ENCODE assay signal across 40 mouse cellular contexts in genomic region chr15:98822147-98822546, GRCm38 (mm10). TPM values are rescaled to one million over a fixed set of nuclear protein-coding genes. Genes with fewer than 3 reads are reported as not detected.
"Had no signal": no experiment of that assay in that cellular context is flagged by ENCODE, and none has a peak within 500 bp of the region (broad histone marks: within the 10 kb centered on the region; RNA-seq: fewer than 3 reads in every experiment).

No protein-coding gene starts in this region.

- H3K4me3 ChIP-seq: heart, adult 2 months; heart, embryonic 13.5 days; heart, embryonic 15.5 days; hindbrain, embryonic 13.5 days; hindbrain, embryonic 15.5 days; kidney, embryonic 15.5 days; limb, embryonic 13.5 days; limb, embryonic 15.5 days; liver, embryonic 12.5 days had no signal

- H3K27me3 ChIP-seq: heart, embryonic 13.5 days; heart, embryonic 15.5 days; hindbrain, embryonic 13.5 days; hindbrain, embryonic 15.5 days; kidney, embryonic 15.5 days; limb, embryonic 13.5 days; limb, embryonic 15.5 days; liver, embryonic 12.5 days had no signal

- H3K9me3 ChIP-seq: heart, embryonic 13.5 days; heart, embryonic 15.5 days; hindbrain, embryonic 13.5 days; hindbrain, embryonic 15.5 days; kidney, embryonic 15.5 days; limb, embryonic 13.5 days; limb, embryonic 15.5 days; liver, embryonic 12.5 days had no signal

- H3K27ac ChIP-seq: heart, adult 2 months; heart, embryonic 13.5 days; hindbrain, embryonic 13.5 days; hindbrain, embryonic 15.5 days; hindbrain, postnatal 0 days; kidney, embryonic 15.5 days; kidney, postnatal 0 days; limb, embryonic 13.5 days; limb, embryonic 15.5 days; liver, embryonic 12.5 days; liver, embryonic 14.5 days had no signal

- H3K4me2 ChIP-seq: heart, embryonic 11.5 days; heart, embryonic 13.5 days; heart, embryonic 15.5 days; hindbrain, embryonic 13.5 days; hindbrain, embryonic 15.5 days; kidney, embryonic 15.5 days; limb, embryonic 13.5 days; limb, embryonic 15.5 days; liver, embryonic 12.5 days had no signal

- ATAC-seq: hindbrain, postnatal 0 days; intestine, embryonic 16.5 days; liver, embryonic 12.5 days had no signal

- H3K4me1 ChIP-seq: hindbrain, embryonic 13.5 days; hindbrain, embryonic 15.5 days; kidney, embryonic 15.5 days; limb, embryonic 13.5 days; limb, embryonic 15.5 days had no signal

- DNase-seq: gastrocnemius, postnatal 14 days; gastrocnemius, postnatal 36 days; heart, adult 11 months; heart, adult 2 months; heart, postnatal 14 days; heart, postnatal 36 days; kidney, adult 11 months; kidney, adult 2 months; kidney, adult 9 months; kidney, postnatal 14 days; kidney, postnatal 36 days; layer of hippocampus, postnatal 36 days; left cerebral cortex, postnatal 4 days had no signal

- H3K9ac ChIP-seq: heart, embryonic 13.5 days; heart, embryonic 15.5 days; hindbrain, embryonic 13.5 days; hindbrain, embryonic 15.5 days; kidney, embryonic 15.5 days; limb, embryonic 13.5 days; limb, embryonic 15.5 days; liver, embryonic 12.5 days; liver, embryonic 14.5 days had no signal

RNA-seq across cellular contexts. Expression of gene Ddn, which starts 12.9 kb away (rescaled TPM):
- total RNA-seq: liver, adult 2 months had no signal
- polyA plus RNA-seq: intestine, embryonic 14.5 days; intestine, embryonic 16.5 days; limb, embryonic 11.5 days; liver, adult 2 months; liver, embryonic 12.5 days; liver, embryonic 16.5 days had no signal

RNA-seq across cellular contexts. Expression of gene Wnt1, which starts 32.5 kb away (rescaled TPM):
- total RNA-seq: gastrocnemius, adult 8-10 months; gastrocnemius, postnatal 36 days; heart, adult 2 months; heart, postnatal 14 days; heart, postnatal 36 days; hematopoietic stem cell, adult 5-6 weeks; layer of hippocampus, adult 18-20 months; layer of hippocampus, postnatal 14 days; layer of hippocampus, postnatal 36 days; left cerebral cortex, adult 18-20 months; left cerebral cortex, postnatal 10 days; left cerebral cortex, postnatal 25 days; left cerebral cortex, postnatal 4 days; liver, adult 2 months had no signal
- polyA plus RNA-seq: gonadal fat pad, adult 2 months; heart, adult 2 months; heart, embryonic 11.5 days; heart, embryonic 13.5 days; heart, embryonic 15.5 days; heart, postnatal 0 days; intestine, embryonic 14.5 days; intestine, embryonic 16.5 days; kidney, adult 2 months; kidney, postnatal 0 days; large intestine, adult 2 months; limb, embryonic 11.5 days; limb, embryonic 13.5 days; liver, adult 2 months; liver, embryonic 12.5 days; liver, embryonic 14.5 days; liver, embryonic 16.5 days had no signal

RNA-seq across cellular contexts. Expression of gene Wnt10b, which starts 44.2 kb away (rescaled TPM):
- total RNA-seq: liver, adult 2 months had no signal
- polyA plus RNA-seq: heart, embryonic 11.5 days; heart, embryonic 15.5 days; hindbrain, embryonic 15.5 days; hindbrain, postnatal 0 days; kidney, postnatal 0 days; liver, adult 2 months; liver, embryonic 12.5 days; liver, embryonic 16.5 days had no signal
